Mouse (Mus musculus): Measurements from ENCODE around the gene Gpr35.

Gene Gpr35

GRCm38 (mm10) chr1:93014460-93014859 lies 63.8 kb downstream of the Gpr35 start:
- in situ Hi-C loops (cut with MboI; ENCODE audit: low pct_unique_long_range_greater_than_20kb in 1 of 2, low sequenced_read_pairs in 2 of 2, unreplicated experiment in 1 of 2), result no loop called here

- in situ Hi-C loops (cut with MboI; ENCODE audit: low pct_unique_long_range_greater_than_20kb in 1 of 2, low sequenced_read_pairs in 2 of 2, unreplicated experiment in 1 of 2), result no loop called here
These were observed 64.5 kb downstream of the Gpr35 start for GRCm38 (mm10) chr1:93015136-93015535.

- in situ Hi-C loops (cut with MboI; ENCODE audit: low pct_unique_long_range_greater_than_20kb in 1 of 2, low sequenced_read_pairs in 2 of 2, unreplicated experiment in 1 of 2), result no loop called here
These were observed 68.1 kb downstream of the Gpr35 start for GRCm38 (mm10) chr1:93018716-93019115.

DNA sequence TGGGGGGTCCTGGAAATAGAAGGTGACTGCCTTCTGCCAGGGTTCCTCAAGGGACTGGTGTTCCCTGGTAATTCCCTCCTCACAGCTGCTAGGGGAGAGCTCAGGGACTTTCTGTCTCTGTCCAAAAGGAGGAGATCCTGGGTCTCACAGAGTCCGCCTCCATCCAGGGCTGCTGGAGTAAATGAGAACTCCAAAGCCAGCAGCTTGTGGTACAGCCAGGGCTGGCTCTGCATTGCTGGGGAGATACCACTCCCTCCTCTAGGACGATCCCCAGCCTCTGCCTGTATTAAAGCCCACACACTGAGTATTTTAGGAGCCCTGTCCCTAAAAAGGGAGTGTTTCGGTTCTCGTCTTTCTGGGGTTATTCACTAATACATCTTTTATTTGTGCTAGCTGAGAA lies 69.9 kb downstream of the Gpr35 start:
- in situ Hi-C loops (cut with MboI; ENCODE audit: low pct_unique_long_range_greater_than_20kb in 1 of 2, low sequenced_read_pairs in 2 of 2, unreplicated experiment in 1 of 2), result no loop called here

DNA sequence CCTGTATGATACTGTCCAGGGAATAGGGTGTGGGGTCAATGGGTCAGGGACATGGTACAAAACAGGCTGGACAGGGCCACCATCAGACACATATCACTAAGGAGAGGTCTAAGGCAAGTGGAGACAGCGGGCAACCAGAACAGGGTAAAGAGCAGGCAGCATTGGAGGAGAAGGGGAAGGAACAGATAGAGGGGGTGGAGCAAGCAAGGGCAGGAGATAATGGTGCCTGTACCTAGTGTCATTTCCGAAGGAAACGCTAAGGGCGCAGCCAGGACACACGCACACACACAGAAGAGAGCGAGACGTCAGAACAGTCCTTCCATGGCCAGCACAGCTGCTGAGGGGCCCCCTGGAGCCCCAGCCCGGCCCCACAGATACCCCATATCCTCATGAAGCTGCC lies 75.9 kb downstream of the Gpr35 start:
- in situ Hi-C loops (cut with MboI; ENCODE audit: low pct_unique_long_range_greater_than_20kb in 1 of 2, low sequenced_read_pairs in 2 of 2, unreplicated experiment in 1 of 2), result no loop called here

- in situ Hi-C loops (cut with MboI; ENCODE audit: low pct_unique_long_range_greater_than_20kb in 1 of 2, low sequenced_read_pairs in 2 of 2, unreplicated experiment in 1 of 2), result no loop called here
These were observed 78.7 kb downstream of the Gpr35 start for GRCm38 (mm10) chr1:93029387-93029786.

GRCm38 (mm10) chr1:93030060-93030459 lies 79.4 kb downstream of the Gpr35 start:
- in situ Hi-C loops (cut with MboI; ENCODE audit: low pct_unique_long_range_greater_than_20kb in 1 of 2, low sequenced_read_pairs in 2 of 2, unreplicated experiment in 1 of 2), result no loop called here

DNA sequence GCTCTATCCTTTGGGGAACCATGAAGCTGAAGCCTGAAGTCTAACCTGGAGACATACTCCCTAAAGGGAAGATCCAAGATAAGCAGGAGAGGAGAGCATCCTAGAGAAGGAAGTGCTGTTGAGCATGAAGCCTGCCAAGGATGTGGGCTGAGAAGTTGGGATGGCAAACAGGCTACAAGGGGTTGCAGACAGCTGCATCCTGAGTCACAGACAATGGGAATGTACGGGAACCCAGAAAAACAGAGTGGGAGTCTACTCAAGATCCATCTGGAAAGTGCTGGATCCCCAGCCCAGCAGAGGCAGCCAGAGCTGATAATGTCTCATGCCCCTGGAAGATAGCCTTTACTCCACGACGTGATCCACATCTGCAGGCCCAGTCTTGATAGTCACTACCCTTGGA lies 80.5 kb downstream of the Gpr35 start:
- in situ Hi-C loops (cut with MboI; ENCODE audit: low pct_unique_long_range_greater_than_20kb in 1 of 2, low sequenced_read_pairs in 2 of 2, unreplicated experiment in 1 of 2), result no loop called here

DNA sequence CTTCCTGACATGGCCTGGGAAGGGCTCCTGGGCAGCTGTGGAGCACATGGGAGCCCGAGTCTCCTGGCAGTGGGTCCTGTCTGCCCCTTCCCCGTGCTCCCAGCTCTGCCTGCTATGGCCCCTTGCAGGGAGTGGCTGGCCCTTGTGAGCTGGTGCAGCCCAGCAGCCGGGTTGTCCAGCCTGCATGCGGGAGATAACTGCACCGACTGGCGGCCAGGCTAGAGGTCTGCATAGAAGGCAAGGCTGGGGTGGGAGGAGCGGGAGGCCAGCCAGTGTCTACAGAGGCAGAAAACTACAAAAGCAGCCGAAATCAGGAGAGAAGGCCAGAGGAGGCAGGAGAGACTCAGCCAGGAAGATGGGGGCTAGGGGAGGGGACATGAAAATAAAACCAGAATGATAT lies 83.3 kb downstream of the Gpr35 start:
- in situ Hi-C loops (cut with MboI; ENCODE audit: low pct_unique_long_range_greater_than_20kb in 1 of 2, low sequenced_read_pairs in 2 of 2, unreplicated experiment in 1 of 2), result no loop called here

GRCm38 (mm10) chr1:93035981-93036380 lies 85.3 kb downstream of the Gpr35 start:
- in situ Hi-C loops (cut with MboI; ENCODE audit: low pct_unique_long_range_greater_than_20kb in 1 of 2, low sequenced_read_pairs in 2 of 2, unreplicated experiment in 1 of 2), result no loop called here
